Mouse (Mus musculus): ENCODE results near the gene Nrl. TPM values are rescaled to one million over a fixed set of nuclear protein-coding genes. Genes with fewer than 3 reads are reported as not detected.

Gene Nrl
- not detected for total RNA-seq (2021)

DNA sequence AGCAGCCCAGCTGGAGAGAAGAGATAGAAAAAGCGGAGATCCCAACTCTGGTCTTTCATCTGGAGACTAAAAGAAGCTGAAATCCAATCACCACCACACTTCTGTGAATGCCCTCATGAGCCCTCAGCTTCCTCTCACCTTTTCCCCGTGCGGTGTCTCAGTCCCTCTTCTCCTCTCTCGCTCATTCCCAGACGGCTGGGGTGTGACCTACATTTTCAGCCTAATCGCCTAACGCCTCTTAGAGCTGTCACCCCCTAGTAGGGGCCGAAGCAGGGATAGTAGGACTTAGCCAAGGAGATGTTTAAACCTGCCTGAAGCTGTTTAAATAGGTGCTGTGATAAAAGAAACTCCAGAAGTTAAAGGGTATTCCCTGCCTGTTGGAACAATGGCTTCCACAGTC, at the start of gene Nrl:
TSS of gene Nrl (minus strand) at position 197 of the 400 bp plus-strand sequence.
- DNase-seq: no peak
- intact Hi-C loops (cut with DNase I): no loop called here

DNA sequence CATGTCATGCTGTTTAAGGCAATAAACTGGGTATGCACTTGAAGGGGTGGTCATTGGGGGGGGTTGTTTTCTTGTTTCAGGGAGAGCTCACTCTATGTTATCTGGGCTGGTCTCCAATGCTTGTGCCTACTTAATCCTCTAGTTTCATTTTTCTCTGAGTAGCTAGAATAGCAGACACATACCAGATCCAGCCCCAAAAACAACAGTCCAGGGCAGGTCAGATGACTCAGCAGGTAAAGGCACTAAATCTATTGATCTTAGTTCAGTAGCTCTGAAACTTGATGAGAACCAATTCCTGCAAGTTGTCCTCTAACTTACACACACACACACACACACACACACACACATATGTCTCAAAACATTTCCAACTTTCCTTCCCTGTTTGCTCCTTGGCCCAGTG, 47.0 kb upstream of the Nrl start:
- DNase-seq: no peak
- intact Hi-C loops (cut with DNase I): no loop called here

DNA sequence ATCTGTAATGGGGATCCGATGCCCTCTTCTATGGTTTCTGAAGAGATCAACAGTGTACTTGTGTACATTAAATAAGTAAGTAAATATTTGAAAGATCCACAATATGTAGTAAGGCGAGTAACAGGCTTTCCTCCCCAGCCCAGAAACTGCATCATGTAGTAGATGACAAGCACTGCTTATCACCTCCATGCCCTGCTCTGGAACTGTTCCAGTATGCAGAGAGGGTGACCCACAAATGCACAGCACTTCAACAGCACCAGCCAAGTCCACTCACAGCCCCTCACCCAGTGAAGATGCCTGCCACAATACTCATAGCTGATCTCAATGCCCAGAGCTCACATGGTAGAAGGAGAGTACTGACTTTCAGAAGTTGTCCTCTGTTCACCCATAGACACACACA, 45.8 kb upstream of the Nrl start:
- no peak for DNase-seq
- intact Hi-C loops (cut with DNase I): no loop called here

DNA sequence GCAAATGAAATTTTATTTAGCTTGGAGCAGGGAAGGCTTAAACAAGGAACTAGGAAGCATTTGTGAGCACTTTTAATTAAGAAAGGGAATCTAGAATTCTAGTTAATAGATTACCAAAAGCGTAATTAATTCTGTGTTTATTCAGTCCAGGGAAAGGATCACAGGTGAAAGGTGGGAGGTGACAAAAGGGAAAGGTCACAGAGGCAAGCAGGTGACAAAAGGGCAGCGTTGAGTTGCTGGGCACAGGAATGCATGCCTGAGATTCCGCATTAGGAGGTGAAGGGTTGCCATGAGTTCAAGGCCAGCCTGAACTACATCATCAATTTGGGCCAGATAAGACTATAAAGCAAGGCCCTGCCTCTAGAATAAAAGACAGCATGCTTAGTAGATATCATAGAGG, 42.7 kb upstream of the Nrl start:
- DNase-seq: no peak
- intact Hi-C loops (cut with DNase I): no loop called here

DNA sequence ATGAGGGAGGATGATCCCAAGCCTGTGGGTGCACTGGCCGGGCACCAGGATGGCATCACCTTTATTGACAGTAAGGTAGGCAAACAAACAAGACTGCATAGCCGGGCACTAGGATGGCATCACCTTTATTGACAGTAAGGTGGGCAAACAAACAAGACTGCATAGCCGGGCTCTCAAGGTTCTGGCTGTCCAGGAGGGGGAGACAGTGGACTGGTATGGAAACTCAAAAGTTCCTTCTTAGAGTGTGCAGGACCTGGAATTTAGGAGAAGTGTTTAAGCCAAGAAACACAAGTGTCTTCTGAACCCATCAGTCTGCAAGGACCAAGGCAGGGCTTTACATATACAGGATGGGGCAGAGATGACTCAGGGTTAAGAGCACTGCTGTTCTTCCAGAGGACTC, 41.0 kb upstream of the Nrl start:
- intact Hi-C loops (cut with DNase I): no loop called here
- no peak for DNase-seq

DNA sequence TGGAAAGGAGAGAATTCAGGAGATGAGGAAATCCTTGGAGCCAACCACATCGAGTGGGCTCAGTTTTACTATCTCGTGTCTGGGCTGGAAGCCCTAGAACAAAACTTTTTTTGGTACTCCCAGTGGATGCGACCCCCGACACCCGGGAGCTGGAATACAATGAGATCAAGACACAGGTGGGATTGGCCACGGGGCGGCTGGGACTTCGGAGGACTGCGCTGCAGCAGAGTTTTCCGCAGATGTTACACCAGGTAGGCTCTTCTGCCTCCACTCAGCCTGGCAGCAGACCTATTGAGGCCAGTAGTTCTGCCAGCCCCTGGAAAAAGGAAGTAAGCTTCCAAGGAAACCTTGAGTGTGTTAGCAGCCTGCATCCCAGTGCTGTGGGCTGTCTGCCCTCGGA, 38.5 kb upstream of the Nrl start:
- no peak for DNase-seq

DNA sequence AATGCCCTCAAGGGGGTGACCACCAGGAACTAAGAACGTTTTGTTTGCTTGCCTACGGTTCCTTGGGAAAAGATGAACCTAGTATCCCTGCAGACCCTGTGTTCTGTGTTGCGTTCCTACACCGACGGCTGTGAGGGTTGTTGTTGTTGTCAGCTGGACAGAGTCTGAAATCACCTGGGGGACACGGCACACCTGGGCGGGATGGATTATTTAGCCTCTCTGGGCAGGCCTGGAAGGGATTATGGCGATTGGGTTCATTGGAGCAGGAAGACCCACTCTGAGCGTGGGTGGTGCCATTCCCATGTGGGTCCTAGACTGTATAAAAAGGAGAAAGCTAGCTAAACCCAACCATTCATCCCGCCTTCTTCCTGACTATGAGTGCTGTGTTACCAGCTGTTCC, 37.1 kb upstream of the Nrl start:
- no peak for DNase-seq

More for the DNA sequence above, 38.5 kb upstream of the Nrl start:
- intact Hi-C loops (cut with DNase I): no loop called here

DNA sequence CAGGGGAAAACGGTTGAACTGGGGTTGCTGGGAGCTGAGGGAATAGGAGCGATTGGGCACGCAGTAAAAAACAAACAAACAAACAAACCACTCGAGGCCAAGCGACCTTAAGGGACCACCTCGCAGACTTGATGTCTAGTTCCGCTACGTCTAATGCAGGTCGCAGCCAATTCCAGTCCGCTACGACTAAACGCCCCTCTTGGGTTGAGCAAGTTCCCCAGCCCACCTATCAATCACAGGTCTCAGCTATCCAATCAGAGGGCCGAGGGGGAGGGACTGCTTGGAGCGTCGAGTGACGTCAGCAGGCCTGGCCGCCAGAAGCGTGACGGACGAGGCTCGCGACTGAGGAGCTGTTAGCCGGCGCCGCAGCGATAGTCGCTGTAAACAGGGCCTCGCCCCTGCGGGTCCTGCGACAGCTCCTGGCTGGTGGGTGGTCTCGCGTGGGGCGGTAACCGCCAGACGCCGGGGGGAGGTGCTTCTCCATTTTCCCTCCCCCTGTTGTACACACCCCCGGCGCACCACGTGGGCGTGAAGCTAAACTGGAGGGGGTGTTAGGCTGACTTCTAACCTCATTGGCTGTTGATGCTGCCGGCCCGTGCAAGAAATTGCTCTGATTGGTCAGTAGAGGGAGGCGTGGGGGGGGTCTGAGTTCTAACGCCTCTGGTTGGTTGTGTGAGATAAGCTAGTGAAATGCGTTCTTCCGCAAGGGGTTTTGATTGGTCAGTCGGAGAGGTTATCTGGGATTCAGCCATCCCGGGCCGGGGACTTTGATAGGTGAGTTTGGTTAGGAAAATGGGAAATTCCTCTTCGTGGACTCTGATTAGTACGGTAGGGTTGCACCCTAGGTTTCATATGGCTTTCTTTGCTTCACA, 35.7 kb upstream of the Nrl start, which contains the start of gene A730061H03Rik:
TSS of gene A730061H03Rik (minus strand) at position 205 of the 872 bp plus-strand sequence.
- intact Hi-C loops (cut with DNase I): loop anchor here (1.0 kb wide), 1 partner anchor 44 kb away; no protein-coding TSS in a partner anchor
- DNase-seq: peak; percentile 98

More for the DNA sequence above, 37.1 kb upstream of the Nrl start:
- intact Hi-C loops (cut with DNase I): no loop called here

DNA sequence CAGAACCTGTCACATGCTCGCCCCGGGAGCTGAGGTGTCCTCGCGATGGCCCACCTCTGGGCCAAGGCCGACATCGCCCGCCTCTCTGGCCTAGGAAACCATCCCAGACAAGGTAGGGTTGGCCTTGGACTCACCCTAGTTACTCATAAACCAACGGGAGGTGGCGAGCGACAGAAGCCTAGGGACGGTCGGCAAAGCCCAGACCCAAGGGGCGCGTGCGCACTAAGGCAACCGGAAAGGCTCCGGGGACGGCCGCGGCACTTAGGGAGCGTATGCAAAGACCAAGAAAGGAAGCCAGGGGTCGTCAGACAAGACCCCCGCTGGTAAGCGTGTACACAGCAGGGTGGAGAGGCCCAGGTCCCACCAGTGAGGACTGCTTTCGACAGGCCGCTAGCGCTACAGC, 35.0 kb upstream of the Nrl start, which contains the start of gene Dcaf11:
TSS of gene Dcaf11 (plus strand) at position 208 of the 403 bp plus-strand sequence.
- DNase-seq: peak; percentile 93 to 94
- intact Hi-C loops (cut with DNase I): loop anchor here (1.0 kb wide), 1 partner anchor 45 kb away; no protein-coding TSS in a partner anchor

DNA sequence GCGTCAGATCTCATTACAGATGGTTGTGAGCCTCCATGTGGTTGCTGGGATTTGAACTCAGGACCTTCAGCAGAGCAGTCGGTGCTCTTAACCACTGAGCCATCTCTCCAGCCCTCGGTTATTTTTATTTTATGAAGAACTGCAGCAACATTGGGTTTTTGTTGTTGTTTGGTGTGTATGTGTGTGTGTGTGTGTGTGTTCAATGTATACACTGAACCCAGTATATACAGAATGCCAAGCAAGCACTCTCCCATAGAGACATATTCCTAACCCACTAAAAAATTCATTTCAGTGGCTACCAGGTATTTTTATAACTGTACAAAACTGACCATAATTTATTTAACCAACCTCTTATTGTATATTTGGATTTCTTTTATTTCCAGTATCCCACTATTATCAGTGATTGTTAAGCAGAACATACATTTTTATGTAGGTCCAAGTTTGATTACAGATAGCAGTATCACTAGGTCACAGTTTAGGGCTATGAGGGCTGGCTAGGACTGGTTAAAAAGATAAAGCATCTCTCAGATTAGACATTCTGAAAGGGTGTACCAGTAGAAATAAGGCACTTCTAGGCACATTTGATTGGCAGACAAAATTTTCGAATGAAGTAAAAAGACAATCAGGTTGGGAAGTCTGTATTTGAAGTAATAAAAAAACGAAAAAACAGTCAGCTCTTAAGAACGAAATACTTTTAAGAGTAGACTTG, 34.1 kb upstream of the Nrl start:
- intact Hi-C loops (cut with DNase I): no loop called here
- no peak for DNase-seq

DNA sequence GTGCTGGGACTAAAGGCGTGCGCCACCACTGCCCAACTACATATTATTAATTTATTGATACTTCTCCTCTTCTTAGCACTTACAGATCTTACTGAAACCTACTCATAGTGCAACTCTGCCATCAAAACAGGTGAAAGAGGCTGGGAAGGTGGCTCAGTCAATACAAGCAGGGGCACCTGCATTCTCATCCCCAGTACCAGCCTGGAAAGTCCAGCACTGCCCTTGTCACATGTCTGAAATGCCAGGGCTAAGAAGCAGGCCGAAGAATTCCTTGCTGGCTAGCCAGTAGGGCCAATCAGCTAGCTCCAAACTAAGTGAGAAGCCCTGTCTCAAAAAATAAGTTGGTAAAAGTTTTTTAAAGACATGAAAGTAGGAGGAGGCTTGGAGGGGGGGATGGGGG, 32.8 kb upstream of the Nrl start:
- no peak for DNase-seq
- intact Hi-C loops (cut with DNase I): loop anchor here (1.0 kb wide), 1 partner anchor 60 kb away; no protein-coding TSS in a partner anchor

DNA sequence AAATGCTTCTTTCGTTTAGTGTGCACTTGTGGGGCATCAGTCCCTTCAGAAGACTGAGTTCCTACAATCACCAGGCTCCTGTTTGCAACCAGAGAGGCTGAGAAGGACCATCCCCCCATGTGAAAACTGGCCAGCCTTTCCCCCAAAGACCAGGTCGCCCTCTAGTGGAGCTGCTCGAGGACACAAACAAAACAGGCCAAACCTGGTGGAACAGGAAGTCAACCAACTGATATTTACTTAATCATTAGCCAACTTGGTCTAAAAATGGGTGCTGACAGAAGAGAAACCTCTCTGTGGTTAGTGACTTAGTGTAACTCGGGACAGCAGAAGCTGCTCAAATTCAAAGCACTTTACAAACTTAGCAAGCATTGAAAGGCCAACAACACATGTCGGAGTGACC, 32.2 kb upstream of the Nrl start:
- intact Hi-C loops (cut with DNase I): loop anchor here (1.0 kb wide), 1 partner anchor 60 kb away; no protein-coding TSS in a partner anchor
- DNase-seq: peak; percentile 84 to 94

DNA sequence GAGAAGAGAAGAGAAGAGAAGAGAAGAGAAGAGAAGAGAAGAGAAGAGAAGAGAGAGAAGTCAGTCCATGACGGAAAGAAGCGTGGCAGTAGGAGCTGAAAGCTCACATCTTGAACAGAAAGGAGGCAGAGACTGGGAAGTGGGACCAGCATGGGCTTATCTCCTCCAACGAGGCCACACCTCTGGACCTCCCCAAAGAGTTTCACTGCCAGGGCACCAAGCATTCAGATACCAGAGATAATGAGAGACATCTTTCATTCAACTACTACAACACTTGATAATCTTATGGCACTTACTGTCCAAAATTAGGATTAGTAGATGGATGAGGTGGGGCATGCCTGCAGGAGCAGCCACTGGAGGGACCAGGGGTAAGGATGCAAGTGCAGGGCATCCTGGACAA, 31.0 kb upstream of the Nrl start:
- intact Hi-C loops (cut with DNase I): no loop called here
- no peak for DNase-seq

DNA sequence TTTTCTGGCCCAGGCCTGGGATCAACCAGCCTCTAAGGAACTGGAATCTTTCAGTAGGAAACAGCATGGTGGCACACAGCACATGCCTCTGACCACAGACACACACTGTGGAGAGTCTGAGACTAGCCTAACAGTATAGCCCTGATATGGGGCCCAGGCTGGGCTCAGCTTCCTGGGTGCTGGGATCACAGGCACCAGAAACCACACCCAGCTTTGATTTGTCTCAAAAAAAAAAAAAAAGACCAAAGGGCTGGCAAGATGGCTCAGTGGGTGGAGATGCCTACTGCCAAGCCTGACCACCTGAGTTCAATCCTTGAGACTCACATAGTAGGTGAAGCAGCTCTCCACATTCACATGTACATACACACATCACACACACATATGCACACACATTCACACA, 29.9 kb upstream of the Nrl start:
- intact Hi-C loops (cut with DNase I): no loop called here

DNA sequence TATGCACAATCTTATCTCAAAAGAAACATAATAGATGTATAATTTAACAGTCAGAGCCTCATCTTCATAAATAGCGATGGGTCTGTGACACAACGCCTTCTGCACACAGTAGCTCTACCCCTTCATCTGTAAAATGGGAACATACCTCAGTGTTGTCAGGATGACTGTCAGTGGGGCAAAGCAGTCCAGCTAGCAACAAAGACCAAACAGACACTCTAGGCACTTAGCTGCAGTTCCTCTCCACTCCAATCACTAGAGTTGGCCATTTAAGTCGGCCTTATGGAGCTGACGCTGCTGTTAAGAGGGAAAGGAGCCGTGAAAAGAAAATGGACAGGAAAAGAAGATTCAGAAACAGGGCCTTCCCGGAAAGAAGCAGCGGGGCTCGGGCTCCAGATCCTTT, 27.0 kb upstream of the Nrl start:
- intact Hi-C loops (cut with DNase I): no loop called here
- no peak for DNase-seq

More for the DNA sequence above, 29.9 kb upstream of the Nrl start:
- DNase-seq: no peak

DNA sequence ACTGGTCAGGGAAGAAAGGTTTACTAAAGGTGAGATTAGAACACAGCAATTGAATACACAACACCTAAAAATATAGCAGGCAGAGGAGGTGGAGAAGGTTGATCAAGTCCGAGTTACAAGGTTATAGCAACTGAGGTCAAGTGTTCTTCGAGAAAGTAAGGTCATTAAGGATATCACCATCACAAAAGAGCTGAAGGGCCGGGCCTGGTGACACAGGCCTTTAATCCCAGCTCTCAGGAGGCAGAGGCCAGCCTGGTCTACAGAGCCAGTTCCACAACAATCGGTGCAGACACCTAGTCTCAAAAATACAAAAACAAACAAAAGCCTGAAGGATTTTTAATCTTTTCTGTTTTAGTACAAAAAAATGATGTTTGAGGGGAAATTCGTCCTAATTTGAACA, 26.6 kb upstream of the Nrl start:
- no peak for DNase-seq
- intact Hi-C loops (cut with DNase I): no loop called here

DNA sequence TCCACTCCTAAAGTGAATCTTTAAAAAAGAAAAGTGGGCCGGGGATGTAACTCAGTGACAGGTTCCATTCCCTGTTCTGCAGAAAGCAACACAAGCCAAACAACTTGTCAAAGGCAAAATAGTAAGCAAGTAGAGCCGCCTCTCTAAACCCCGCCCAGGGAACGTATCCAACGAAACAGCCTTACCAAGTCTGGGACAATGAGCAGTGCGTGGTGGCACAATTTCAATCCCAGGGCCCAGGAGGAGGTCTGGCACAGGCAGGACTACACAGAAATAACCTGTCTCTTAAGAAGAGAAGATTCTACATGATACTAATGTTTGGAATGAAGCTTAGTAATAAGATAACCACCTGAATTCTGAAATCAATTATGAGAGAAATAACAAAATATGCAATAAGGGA, 25.4 kb upstream of the Nrl start:
- no peak for DNase-seq
- intact Hi-C loops (cut with DNase I): no loop called here

DNA sequence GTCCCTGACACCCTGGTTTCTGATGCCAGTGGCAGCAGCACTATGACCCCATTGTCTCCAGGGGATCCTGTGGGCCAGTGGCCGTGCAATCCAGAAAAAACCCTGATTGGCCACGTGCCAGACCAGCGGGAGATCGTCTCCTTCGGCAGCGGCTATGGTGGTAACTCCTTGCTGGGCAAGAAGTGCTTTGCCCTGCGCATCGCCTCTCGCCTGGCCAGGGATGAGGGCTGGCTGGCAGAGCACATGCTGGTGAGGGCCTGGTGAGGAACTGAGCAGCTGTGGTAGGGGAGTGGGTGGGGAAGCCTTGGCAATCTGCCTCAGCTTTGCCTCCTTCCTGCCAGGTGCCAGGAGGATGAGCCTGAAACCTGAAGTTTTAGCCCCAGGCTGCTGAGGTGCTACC, 19.6 kb upstream of the Nrl start:
- intact Hi-C loops (cut with DNase I): no loop called here
- no peak for DNase-seq

DNA sequence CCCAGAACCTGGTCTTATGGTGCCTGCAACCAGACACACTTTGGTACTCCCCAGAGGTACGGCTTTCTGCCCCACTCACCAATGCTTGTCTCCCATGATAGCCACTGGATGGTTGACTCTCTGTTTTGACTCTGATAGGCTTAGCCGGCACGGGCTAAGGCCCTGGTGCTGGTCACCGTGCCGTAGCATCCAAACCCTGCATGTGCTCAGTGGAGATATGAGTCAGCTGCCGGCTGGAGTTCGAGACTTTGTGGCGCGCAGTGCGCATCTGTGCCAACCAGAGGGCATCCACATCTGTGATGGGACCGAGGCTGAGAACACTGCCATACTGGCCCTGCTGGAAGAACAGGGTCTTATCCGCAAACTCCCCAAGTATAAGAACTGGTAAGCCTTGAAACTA, 17.5 kb upstream of the Nrl start:
- DNase-seq: no peak
- intact Hi-C loops (cut with DNase I): no loop called here

DNA sequence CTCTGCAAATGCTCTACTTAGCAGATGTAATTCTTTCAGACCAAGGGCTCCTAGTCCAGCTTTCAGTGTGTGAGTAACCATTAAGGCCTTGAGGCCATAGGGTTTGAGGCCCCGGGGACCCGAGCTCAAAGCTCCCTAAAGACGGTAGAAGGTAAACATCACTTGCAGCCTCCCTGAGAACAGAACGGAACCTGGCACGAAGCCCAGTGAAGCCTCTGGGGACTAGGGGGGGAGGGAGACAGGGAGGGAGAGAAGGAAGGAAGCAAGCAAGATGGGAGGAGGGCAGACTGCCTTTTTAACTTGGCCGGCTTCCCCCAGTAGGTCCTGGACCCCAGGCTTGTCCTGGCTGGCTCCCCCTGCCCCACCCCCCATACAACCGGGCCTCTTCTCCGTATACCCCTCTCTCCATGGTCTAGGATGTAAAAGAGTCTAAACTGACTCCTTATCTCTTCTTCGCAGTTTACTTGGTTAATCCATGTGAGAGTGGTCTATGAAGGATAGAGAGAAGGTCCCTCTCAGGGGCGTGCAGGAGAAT, 16.1 kb upstream of the Nrl start:
- intact Hi-C loops (cut with DNase I): no loop called here
- peak; percentile 87 to 92 for DNase-seq

DNA sequence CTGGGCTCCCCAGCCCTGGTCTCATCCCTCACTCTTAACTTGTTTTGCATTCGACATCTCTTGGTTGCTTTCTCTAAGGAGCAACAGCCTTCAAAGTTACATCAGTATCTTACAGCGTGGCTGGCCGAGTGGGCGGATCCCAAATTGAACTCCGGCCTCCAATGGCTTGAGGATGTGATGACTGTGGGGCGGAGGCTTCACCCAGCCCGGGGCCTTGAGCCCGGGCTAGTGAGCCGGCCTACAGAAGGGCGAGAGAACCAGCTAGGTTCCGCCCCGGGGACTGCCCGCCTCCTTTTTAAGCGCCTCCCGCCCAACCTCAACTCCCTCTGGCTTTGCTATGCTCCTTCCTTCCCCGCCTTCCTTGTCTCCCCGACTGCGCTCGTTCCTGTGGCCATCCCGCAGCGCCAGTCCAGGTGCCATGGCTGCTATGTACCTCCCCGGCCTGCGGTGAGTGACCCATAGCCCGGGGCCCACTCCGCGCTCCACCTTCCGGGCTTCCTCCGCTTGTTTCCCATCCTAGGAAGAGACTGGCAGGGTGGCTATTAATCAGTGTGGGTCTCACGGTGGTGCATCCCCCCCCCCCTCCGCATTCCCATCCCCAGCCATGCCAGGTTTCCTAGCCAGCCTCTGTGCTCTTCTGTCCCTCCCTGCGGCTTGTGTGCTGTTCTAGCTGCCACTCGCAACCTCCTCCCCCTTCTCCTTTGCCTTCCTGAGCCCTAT, 15.4 kb upstream of the Nrl start, which contains the start of gene Pck2:
TSS of gene Pck2 (plus strand) at position 200 of the 720 bp plus-strand sequence.
- intact Hi-C loops (cut with DNase I): no loop called here
- DNase-seq: peak; percentile 88 to 91

All from heart, postnatal 10 days (tissue).